ENCODE assay signal across 12 mouse cellular contexts in the genomic region with DNA sequence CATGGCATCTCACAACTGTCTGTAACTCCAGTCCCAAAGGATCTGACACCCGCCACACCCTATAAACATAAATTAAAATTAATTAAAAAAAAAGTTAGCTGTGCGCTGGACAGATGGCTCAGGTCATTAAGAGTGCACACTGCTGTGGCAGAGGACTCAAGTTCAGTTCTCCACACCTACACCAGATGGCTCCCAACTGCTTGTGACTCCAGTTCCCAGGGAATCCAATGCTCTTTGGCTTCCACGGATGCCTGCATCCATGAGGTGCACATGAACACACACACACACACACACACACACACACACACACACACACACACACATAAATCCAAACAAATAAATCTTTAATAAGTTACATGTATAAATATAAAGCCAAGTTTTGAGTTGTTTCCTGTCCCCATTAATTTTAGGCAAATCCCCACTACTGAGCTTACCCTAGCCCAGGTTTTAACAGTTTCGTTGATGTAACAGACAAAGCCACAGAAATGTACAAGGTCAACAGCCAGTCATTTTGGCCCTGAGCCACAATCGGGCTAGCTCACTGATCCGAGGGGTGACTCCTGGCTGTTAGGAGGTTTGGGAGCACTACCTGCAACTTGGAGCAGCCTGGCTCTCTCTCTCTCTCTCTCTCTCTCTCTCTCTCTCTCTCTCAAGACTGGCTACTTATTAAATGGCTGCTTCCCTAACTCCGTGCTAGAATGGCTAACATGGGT. TPM values are rescaled to one million over a fixed set of nuclear protein-coding genes. Genes with fewer than 3 reads are reported as not detected.
DNase-seq lines count a peak whose midpoint lies in the region; ATAC-seq and TF ChIP-seq lines count a peak whose summit lies in the region.
"Had no signal": no experiment of that assay in that cellular context is flagged by ENCODE, and none has a peak within 500 bp of the region (broad histone marks: within the 10 kb centered on the region; RNA-seq: fewer than 3 reads in every experiment).

No protein-coding gene starts in this region.

- peak; percentile 26; the same call in 1 of the 2 replicates for TF ChIP-seq CTCF in heart, postnatal 0 days (IDR thresholded peaks at IDR 0.05; ENCODE audit: low read depth)

- H3K27ac ChIP-seq in heart, postnatal 0 days (ENCODE audit: low read depth) = no peak overlapping the region
- no peak overlapping the region for H3K27ac ChIP-seq in midbrain, embryonic 10.5 days (replicated peaks)
- H3K27ac ChIP-seq: midbrain, embryonic 15.5 days had no signal

- no peaks in the 10 kb centered on the region for H3K36me3 ChIP-seq in heart, postnatal 0 days (replicated peaks; ENCODE audit: control insufficient read depth, insufficient read depth, low read length)
- H3K36me3 ChIP-seq in midbrain, embryonic 10.5 days = no peaks in the 10 kb centered on the region
- H3K36me3 ChIP-seq: midbrain, embryonic 15.5 days had no signal

- no peak for DNase-seq in heart, postnatal 0 days (ENCODE audit: low spot score)
- DNase-seq in heart, postnatal 4 days = no peak
- DNase-seq in NIH3T3 (ENCODE audit: low read depth) = peak; percentile 39
- peak; percentile 44 for DNase-seq in forelimb bud, embryonic 11.5 days (ENCODE audit: low read depth, low spot score)
- DNase-seq in kidney, postnatal 10 days = peak; percentile 54
- no peak for DNase-seq in layer of hippocampus, postnatal 25 days (ENCODE audit: extremely low spot score in 1 of 2, low spot score in 1 of 2)
- DNase-seq in midbrain, embryonic 10.5 days (ENCODE audit: low spot score) = no peak

- H3K4me1 ChIP-seq in heart, postnatal 0 days (ENCODE audit: control insufficient read depth, insufficient read depth) = peaks cover 3% of the 10 kb centered on the region; the same call in 1 of the 2 replicates
- peaks cover 2% of the 10 kb centered on the region; the same call in 1 of the 2 replicates for H3K4me1 ChIP-seq in midbrain, embryonic 10.5 days
- H3K4me1 ChIP-seq: midbrain, embryonic 15.5 days had no signal

- no peak overlapping the region for H3K4me2 ChIP-seq in heart, postnatal 0 days (ENCODE audit: low read depth, low read length)
- H3K4me2 ChIP-seq: heart, embryonic 11.5 days; midbrain, embryonic 15.5 days had no signal

- H3K9me3 ChIP-seq in heart, postnatal 0 days (replicated peaks; ENCODE audit: control insufficient read depth, low read length) = no peaks in the 10 kb centered on the region
- no peaks in the 10 kb centered on the region for H3K9me3 ChIP-seq in midbrain, embryonic 10.5 days (replicated peaks)
- H3K9me3 ChIP-seq: midbrain, embryonic 15.5 days had no signal

- 66% methylated on average over 7 of the region's 7 CpGs for WGBS in heart, postnatal 0 days
- 82% methylated on average over 7 of the region's 7 CpGs for WGBS in midbrain, embryonic 10.5 days

- H3K4me3 ChIP-seq in heart, postnatal 0 days (ENCODE audit: low read depth, low read length) = no peak overlapping the region
- H3K4me3 ChIP-seq in midbrain, embryonic 10.5 days = no peak overlapping the region
- H3K4me3 ChIP-seq: midbrain, embryonic 15.5 days had no signal

- no peaks in the 10 kb centered on the region for H3K27me3 ChIP-seq in heart, postnatal 0 days (ENCODE audit: control insufficient read depth, insufficient read depth, low read length)
- no peaks in the 10 kb centered on the region for H3K27me3 ChIP-seq in midbrain, embryonic 10.5 days (ENCODE audit: low read depth, poor library complexity, severe bottlenecking)
- H3K27me3 ChIP-seq: CH12.LX; midbrain, embryonic 15.5 days had no signal

- H3K9ac ChIP-seq in heart, postnatal 0 days (replicated peaks; ENCODE audit: low read depth, low read length) = no peak overlapping the region
- H3K9ac ChIP-seq: midbrain, embryonic 15.5 days had no signal

- TF ChIP-seq EP300 in heart, postnatal 0 days (IDR thresholded peaks at IDR 0.05; ENCODE audit: low read depth) = no peak

- ATAC-seq in heart, postnatal 0 days (ENCODE audit: insufficient read depth, low read depth) = no peak
- ATAC-seq in megakaryocyte, adult 5-6 weeks (ENCODE audit: poor library complexity, severe bottlenecking) = no peak
- ATAC-seq: midbrain, embryonic 15.5 days had no signal

RNA-seq across cellular contexts. Expression of a gene that starts 8.4 kb away (rescaled TPM):
- total RNA-seq in heart, postnatal 0 days (2014; rRNA removed; ENCODE audit: low replicate concordance) = not detected in 2 replicates
- polyA plus RNA-seq in heart, postnatal 0 days (2015; fragmentation: Nextera tagmentation; extraction: Ambion mirVana) = 0.63 and 0.75 TPM in 2 replicates
- total RNA-seq in heart, postnatal 4 days (2021) = under 1 TPM; 0.36 to 0.47 TPM
- 3.2 and 5.3 TPM in 2 replicates for total RNA-seq in megakaryocyte, adult 5-6 weeks (2015)
- 4.4 and 14.3 TPM in 2 replicates for total RNA-seq in megakaryocyte, adult 5-6 weeks (2017)
- not detected for total RNA-seq in layer of hippocampus, postnatal 25 days (2021)
- 0.43 TPM in 1 of 2 replicates, not detected in the other for polyA plus RNA-seq in midbrain, embryonic 10.5 days (2016; fragmentation: Nextera tagmentation; extraction: Ambion mirVana)
- total RNA-seq: adrenal gland, adult 18-20 months; CH12.LX had no signal

RNA-seq across cellular contexts. Expression of a gene that starts 10.2 kb away (rescaled TPM):
- total RNA-seq in heart, postnatal 0 days (2014; rRNA removed; ENCODE audit: low replicate concordance) = 319 and 325 TPM in 2 replicates
- polyA plus RNA-seq in heart, postnatal 0 days (2015; fragmentation: Nextera tagmentation; extraction: Ambion mirVana) = 265 and 267 TPM in 2 replicates
- 100 to 1,000 TPM; 207 to 216 TPM for total RNA-seq in heart, postnatal 4 days (2021)
- total RNA-seq in megakaryocyte, adult 5-6 weeks (2015) = 0.45 TPM in 1 of 2 replicates, not detected in the other
- 0.20 TPM in 1 of 2 replicates, not detected in the other for total RNA-seq in megakaryocyte, adult 5-6 weeks (2017)
- under 1 TPM in 1 of 2 experiments, not detected in 1; 0.20 TPM for total RNA-seq in layer of hippocampus, postnatal 25 days (2021)
- 1.1 and 1.3 TPM in 2 replicates for polyA plus RNA-seq in midbrain, embryonic 10.5 days (2016; fragmentation: Nextera tagmentation; extraction: Ambion mirVana)

RNA-seq across cellular contexts. Expression of a gene that starts 11.8 kb away (rescaled TPM):
- 1.4 TPM in 1 of 2 replicates, not detected in the other for total RNA-seq in heart, postnatal 0 days (2014; rRNA removed; ENCODE audit: low replicate concordance)
- polyA plus RNA-seq in heart, postnatal 0 days (2015; fragmentation: Nextera tagmentation; extraction: Ambion mirVana) = 0.14 TPM in 1 of 2 replicates, not detected in the other
- under 1 TPM; 0.14 to 0.21 TPM for total RNA-seq in heart, postnatal 4 days (2021)
- total RNA-seq in megakaryocyte, adult 5-6 weeks (2015) = 0.38 TPM in 1 of 2 replicates, not detected in the other
- total RNA-seq in megakaryocyte, adult 5-6 weeks (2017) = 0.37 and 0.40 TPM in 2 replicates
- under 1 TPM; 0.47 to 0.64 TPM for total RNA-seq in layer of hippocampus, postnatal 25 days (2021)
- 0.21 TPM in 1 of 2 replicates, not detected in the other for polyA plus RNA-seq in midbrain, embryonic 10.5 days (2016; fragmentation: Nextera tagmentation; extraction: Ambion mirVana)

RNA-seq across cellular contexts. Expression of a gene that starts 33.1 kb away (rescaled TPM):
- 7.1 and 12.9 TPM in 2 replicates for total RNA-seq in heart, postnatal 0 days (2014; rRNA removed; ENCODE audit: low replicate concordance)
- 30.3 and 31.4 TPM in 2 replicates for polyA plus RNA-seq in heart, postnatal 0 days (2015; fragmentation: Nextera tagmentation; extraction: Ambion mirVana)
- 10 to 100 TPM; 14.5 to 14.6 TPM for total RNA-seq in heart, postnatal 4 days (2021)
- total RNA-seq in megakaryocyte, adult 5-6 weeks (2015) = 40.3 and 42.5 TPM in 2 replicates
- total RNA-seq in megakaryocyte, adult 5-6 weeks (2017) = 52.8 and 53.3 TPM in 2 replicates
- 10 to 100 TPM; 10.5 to 13.7 TPM for total RNA-seq in layer of hippocampus, postnatal 25 days (2021)
- polyA plus RNA-seq in midbrain, embryonic 10.5 days (2016; fragmentation: Nextera tagmentation; extraction: Ambion mirVana) = 102 and 113 TPM in 2 replicates

RNA-seq across cellular contexts. Expression of a gene that starts 33.2 kb away (rescaled TPM):
- 19.0 and 27.4 TPM in 2 replicates for total RNA-seq in heart, postnatal 0 days (2014; rRNA removed; ENCODE audit: low replicate concordance)
- 4.7 and 5.5 TPM in 2 replicates for polyA plus RNA-seq in heart, postnatal 0 days (2015; fragmentation: Nextera tagmentation; extraction: Ambion mirVana)
- 10 to 100 TPM; 29.0 to 33.2 TPM for total RNA-seq in heart, postnatal 4 days (2021)
- 83.3 and 85.2 TPM in 2 replicates for total RNA-seq in megakaryocyte, adult 5-6 weeks (2015)
- 32.8 and 47.1 TPM in 2 replicates for total RNA-seq in megakaryocyte, adult 5-6 weeks (2017)
- 10 to 100 TPM; 26.7 to 27.1 TPM for total RNA-seq in layer of hippocampus, postnatal 25 days (2021)
- 15.8 and 16.3 TPM in 2 replicates for polyA plus RNA-seq in midbrain, embryonic 10.5 days (2016; fragmentation: Nextera tagmentation; extraction: Ambion mirVana)

Comparison
In these comparisons a context has a peak if more than half of its experiments do, and no peak if none do; other contexts are left out.
1. DNase-seq: peak in NIH3T3 (single experiment), forelimb bud, embryonic 11.5 days (single experiment) and kidney, postnatal 10 days (single experiment); none in heart, postnatal 0 days (single experiment), heart, postnatal 4 days (single experiment), layer of hippocampus, postnatal 25 days (0 of 2) and midbrain, embryonic 10.5 days (single experiment).
2. RNA of a gene that starts 10.2 kb away (total RNA-seq): 319 to 325 TPM in heart, postnatal 0 days and 207 to 216 TPM in heart, postnatal 4 days; 0.20 to 0.45 TPM in megakaryocyte, adult 5-6 weeks and 0.20 TPM in layer of hippocampus, postnatal 25 days; every median in the first group is over 100 times any median in the second.